20 mouse cellular contexts compared by ENCODE assay signal in genomic region chr10:69207481-69207880, GRCm38 (mm10).
"Had no signal": no experiment of that assay in that cellular context is flagged by ENCODE, and none has a peak within 500 bp of the region (broad histone marks: within the 10 kb centered on the region; RNA-seq: fewer than 3 reads in every experiment).

No protein-coding gene starts in this region.

- H3K9ac ChIP-seq: liver, embryonic 13.5 days; neural tube, embryonic 13.5 days; stomach, embryonic 15.5 days had no signal

- H3K27me3 ChIP-seq: neural tube, embryonic 13.5 days; stomach, embryonic 15.5 days had no signal

- H3K4me2 ChIP-seq: liver, embryonic 13.5 days; midbrain, embryonic 11.5 days; neural tube, embryonic 13.5 days; stomach, embryonic 15.5 days had no signal

- ATAC-seq: intestine, postnatal 0 days had no signal

- H3K27ac ChIP-seq: kidney, postnatal 0 days; layer of hippocampus, adult 2 months; liver, embryonic 13.5 days; neural tube, embryonic 13.5 days; stomach, embryonic 15.5 days had no signal

- H3K9me3 ChIP-seq: liver, embryonic 13.5 days; neural tube, embryonic 13.5 days; stomach, embryonic 15.5 days had no signal

- H3K36me3 ChIP-seq: neural tube, embryonic 13.5 days; stomach, embryonic 15.5 days had no signal

- H3K4me3 ChIP-seq: layer of hippocampus, adult 2 months; liver, embryonic 13.5 days; neural tube, embryonic 13.5 days; stomach, embryonic 15.5 days had no signal

- DNase-seq: kidney, adult 2 months; kidney, postnatal 25 days; layer of hippocampus, adult 9-11 months; liver, embryonic 13.5 days; lung, adult 2 months; lung, postnatal 14 days; lung, postnatal 4 days; midbrain, embryonic 14.5 days; retina, postnatal 1 day; right cerebral cortex, postnatal 25 days; spleen, adult 18-20 months; thymus, adult 2 months; thymus, postnatal 14 days; thymus, postnatal 4 days had no signal
